Mouse (Mus musculus) hindbrain, embryonic 15.5 days (tissue): Measurements from ENCODE around the gene 6030452D12Rik. TPM values are rescaled to one million over a fixed set of nuclear protein-coding genes. Genes with fewer than 3 reads are reported as not detected.

Source experiments
- ATAC-seq: fragments of 200-750 bp; cut with Nextera tagmentation; 2 replicates; pipeline ENCODE4 v1.8.0; 2017; ENCODE audit warnings: low read depth, moderate number of reproducible peaks, moderate TSS enrichment; ENCODE audit not compliant: low FRiP score
- H3K27ac ChIP-seq: fragments of 300-500 bp; sonication (generic); replicated peaks from 2 replicates; pipeline ENCODE4 v1.5.1; 2015; ENCODE audit warnings: mild to moderate bottlenecking, inconsistent platforms
- H3K27me3 ChIP-seq: fragments of 300-500 bp; sonication (generic); 2 replicates; pipeline ENCODE4 v1.6.1; 2015; ENCODE audit warnings: control low read depth, inconsistent platforms
- H3K36me3 ChIP-seq: fragments of 300-500 bp; sonication (generic); 2 replicates; pipeline ENCODE4 v1.6.1; 2015; ENCODE audit warnings: control low read depth, inconsistent platforms
- H3K4me1 ChIP-seq: fragments of 300-500 bp; sonication (generic); replicated peaks from 2 replicates; pipeline ENCODE4 v1.6.1; 2015; ENCODE audit warnings: control low read depth, inconsistent platforms
- H3K4me2 ChIP-seq: fragments of 300-500 bp; sonication (generic); 2 replicates; pipeline ENCODE4 v1.6.1; 2015; ENCODE audit warnings: moderate library complexity, mild to moderate bottlenecking, inconsistent platforms
- H3K4me3 ChIP-seq: fragments of 300-500 bp; sonication (generic); 2 replicates; pipeline ENCODE4 v1.5.1; 2015; ENCODE audit warnings: mild to moderate bottlenecking, inconsistent platforms
- H3K9ac ChIP-seq: fragments of 300-500 bp; sonication (generic); 2 replicates; pipeline ENCODE4 v1.6.1; 2015; ENCODE audit warnings: inconsistent platforms
- H3K9me3 ChIP-seq: fragments of 300-500 bp; sonication (generic); 2 replicates; pipeline ENCODE4 v1.6.1; 2016; ENCODE audit warnings: control low read depth, inconsistent platforms
- WGBS: fragments of 180-500 bp; shearing (Covaris S2); methylation state at CpG from one replicate; pipeline ENCODE4 v1.1.7; 2015; 5-methylcytosine and 5-hydroxymethylcytosine counted together
- polyA plus RNA-seq: library from polyadenylated mRNA; unstranded; fragments of >200 nt; fragmentation: Nextera tagmentation; extraction: Ambion mirVana; gene quantifications from 2 replicates; pipeline ENCODE4 v1.2.1, GENCODE M21; 2015

The 6030452D12Rik gene
- polyA plus RNA-seq, 1 experiment from 2014 or later, result not detected

DNA sequence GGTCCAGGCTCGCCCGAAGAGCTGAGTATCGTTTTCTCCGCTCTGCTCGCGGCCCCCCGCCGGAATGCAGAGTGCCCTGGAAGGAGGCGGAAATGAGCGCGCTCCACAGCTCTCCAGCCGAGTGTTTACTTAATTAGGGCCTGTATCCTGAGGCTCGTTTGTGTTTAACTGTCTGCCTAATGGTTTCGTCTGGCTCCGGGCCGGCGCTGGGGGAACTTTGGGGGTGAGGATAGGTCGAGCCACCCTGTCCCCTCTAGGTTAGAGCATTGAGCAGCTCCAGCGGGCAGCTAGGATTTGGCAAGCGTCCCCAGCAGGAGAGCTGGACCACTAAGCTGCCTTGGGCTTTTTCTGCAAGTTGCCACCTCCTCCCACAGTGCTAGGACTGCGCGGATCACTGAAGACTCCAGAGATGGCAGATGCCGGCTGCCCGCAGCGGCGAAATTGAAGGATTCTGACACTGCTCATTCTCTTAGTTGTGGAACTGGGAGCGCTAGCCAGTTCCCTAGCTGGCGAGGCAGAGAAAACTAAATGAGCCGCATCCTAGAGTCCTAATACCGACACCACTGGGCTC, 7.5 kb downstream of the 6030452D12Rik start:
- peak; percentile 76 for ATAC-seq
- Histone ChIP-seq H3K27me3 (peaks cover 46% of the 10 kb centered on the region), H3K9me3 (no peaks in the 10 kb centered on the region), H3K4me3 (peak overlapping the region; percentile 32), H3K4me2 (peak overlapping the region; percentile 68), H3K27ac (peak overlapping the region; percentile 67), H3K9ac (peak overlapping the region; percentile 29), H3K4me1 (peaks cover 38% of the 10 kb centered on the region), H3K36me3 (no peaks in the 10 kb centered on the region)
- WGBS, result 1% methylated on average over 30 of the region's 30 CpGs

GRCm38 (mm10) chr8:106508456-106508855, 8.1 kb downstream of the 6030452D12Rik start:
- 31% methylated on average over 3 of the region's 3 CpGs for WGBS
- peak; percentile 28; the same call in 1 of the 2 replicates for ATAC-seq
- Histone ChIP-seq H3K27me3 (peaks cover 52% of the 10 kb centered on the region), H3K4me3 (peak overlapping the region; percentile 32; the same call in 1 of the 2 replicates), H3K27ac (peak overlapping the region; percentile 67; the same call in 1 of the 2 replicates), H3K4me1 (peaks cover 38% of the 10 kb centered on the region), H3K4me2 (peak overlapping the region; percentile 68), H3K36me3 (no peaks in the 10 kb centered on the region), H3K9ac (no peak overlapping the region), H3K9me3 (no peaks in the 10 kb centered on the region)

DNA sequence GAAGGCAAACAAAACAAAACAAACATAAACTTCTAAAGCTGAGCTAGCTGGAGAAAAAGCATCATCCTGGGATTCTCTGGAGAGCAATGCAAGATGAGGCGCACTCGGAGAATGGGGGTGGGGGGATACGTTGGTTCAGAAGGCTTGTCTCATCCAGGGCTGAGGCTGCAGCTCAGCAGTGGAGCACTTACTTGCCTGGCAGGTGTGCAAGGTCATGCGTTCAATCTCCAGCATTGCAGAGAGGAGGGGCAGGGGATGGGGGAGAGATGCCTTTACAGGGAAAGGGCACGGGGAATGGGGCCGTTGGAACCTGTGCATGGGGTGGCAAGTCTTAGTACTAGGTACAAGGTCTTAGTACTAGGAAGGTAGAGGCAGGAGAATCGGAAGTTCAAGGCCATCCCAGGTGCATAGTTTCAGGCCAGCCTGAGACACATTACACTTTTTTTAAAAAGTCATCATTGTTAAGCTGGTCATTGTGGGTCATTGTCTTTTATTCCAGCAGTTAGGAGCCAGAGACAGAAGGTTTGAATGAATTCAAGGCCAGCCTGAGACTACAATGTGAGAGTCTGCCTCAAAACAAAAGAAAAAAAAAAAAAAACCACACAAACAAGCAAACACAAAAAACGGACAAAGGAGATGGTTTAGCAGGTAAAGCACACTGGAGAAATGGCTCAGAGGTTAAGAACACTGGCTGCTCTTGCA, 8.9 kb downstream of the 6030452D12Rik start:
- no peaks in the 10 kb centered on the region for H3K36me3 ChIP-seq
- no peak overlapping the region for H3K4me3 ChIP-seq
- no peak overlapping the region for H3K9ac ChIP-seq
- ATAC-seq, result no peak
- H3K4me1 ChIP-seq, result peaks cover 38% of the 10 kb centered on the region
- H3K27me3 ChIP-seq, result peaks cover 58% of the 10 kb centered on the region
- no peaks in the 10 kb centered on the region for H3K9me3 ChIP-seq
- 43% methylated on average over 8 of the region's 8 CpGs for WGBS
- H3K27ac ChIP-seq, result no peak overlapping the region
- no peak overlapping the region for H3K4me2 ChIP-seq

DNA sequence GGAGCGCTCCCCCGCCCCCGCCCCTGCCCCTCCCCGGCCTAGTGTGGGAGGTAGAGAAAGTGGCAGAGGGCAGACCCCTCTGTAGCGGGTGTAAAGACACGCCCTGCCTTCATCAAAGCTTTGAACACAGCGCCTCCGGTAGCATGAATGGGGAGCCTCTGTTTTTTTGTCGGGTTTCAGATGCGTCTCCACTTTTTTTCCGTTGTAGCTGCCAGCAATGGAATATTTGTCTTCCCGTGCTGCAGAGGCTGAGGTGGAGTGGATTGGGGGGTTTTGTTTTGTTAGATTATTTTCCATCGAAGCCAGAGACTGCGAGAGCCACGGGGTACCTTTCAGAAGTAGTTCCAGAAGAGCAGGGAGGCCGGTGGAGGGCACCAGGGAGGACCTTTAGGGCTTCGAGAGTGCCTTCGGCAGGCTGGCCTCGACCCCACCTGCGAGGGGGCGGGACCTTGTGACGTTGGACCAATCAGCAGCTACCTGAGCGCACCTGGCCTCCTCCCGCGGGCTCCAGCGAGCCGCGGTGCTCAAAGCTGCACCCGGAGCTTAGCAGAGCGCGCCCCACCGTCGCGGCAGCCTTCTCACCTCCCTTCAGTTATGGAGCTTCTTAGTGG, 10.1 kb downstream of the 6030452D12Rik start, which contains the start of gene Cdh3:
Cdh3 (plus strand) TSS at position 527 of the 611 bp plus-strand sequence.
- no peaks in the 10 kb centered on the region for H3K36me3 ChIP-seq
- WGBS, result under 1% methylated on average over 34 of the region's 34 CpGs
- peak within 1 kb of the TSS; percentile 40 for H3K4me3 ChIP-seq
- no peaks in the 10 kb centered on the region for H3K9me3 ChIP-seq
- peaks cover 58% of the 10 kb centered on the region for H3K27me3 ChIP-seq
- ATAC-seq, result peak; percentile 55; the same call in 1 of the 2 replicates
- peak within 1 kb of the TSS; percentile 61 for H3K4me2 ChIP-seq
- peaks cover 38% of the 10 kb centered on the region for H3K4me1 ChIP-seq
- peak within 1 kb of the TSS; percentile 34; the same call in 1 of the 2 replicates for H3K9ac ChIP-seq
- H3K27ac ChIP-seq, result no peak within 1 kb of the TSS

GRCm38 (mm10) chr8:106511065-106511501, 10.8 kb downstream of the 6030452D12Rik start:
- no peaks in the 10 kb centered on the region for H3K9me3 ChIP-seq
- no peak overlapping the region for H3K27ac ChIP-seq
- peak overlapping the region; percentile 34; the same call in 1 of the 2 replicates for H3K9ac ChIP-seq
- peak overlapping the region; percentile 61 for H3K4me2 ChIP-seq
- ATAC-seq, result 0 out of 2 replicates have a peak, but pooled peaks have one; percentile 4
- H3K36me3 ChIP-seq, result no peaks in the 10 kb centered on the region
- peaks cover 58% of the 10 kb centered on the region for H3K27me3 ChIP-seq
- H3K4me3 ChIP-seq, result peak overlapping the region; percentile 40
- H3K4me1 ChIP-seq, result peaks cover 38% of the 10 kb centered on the region
- 4% methylated on average over 22 of the region's 22 CpGs for WGBS

DNA sequence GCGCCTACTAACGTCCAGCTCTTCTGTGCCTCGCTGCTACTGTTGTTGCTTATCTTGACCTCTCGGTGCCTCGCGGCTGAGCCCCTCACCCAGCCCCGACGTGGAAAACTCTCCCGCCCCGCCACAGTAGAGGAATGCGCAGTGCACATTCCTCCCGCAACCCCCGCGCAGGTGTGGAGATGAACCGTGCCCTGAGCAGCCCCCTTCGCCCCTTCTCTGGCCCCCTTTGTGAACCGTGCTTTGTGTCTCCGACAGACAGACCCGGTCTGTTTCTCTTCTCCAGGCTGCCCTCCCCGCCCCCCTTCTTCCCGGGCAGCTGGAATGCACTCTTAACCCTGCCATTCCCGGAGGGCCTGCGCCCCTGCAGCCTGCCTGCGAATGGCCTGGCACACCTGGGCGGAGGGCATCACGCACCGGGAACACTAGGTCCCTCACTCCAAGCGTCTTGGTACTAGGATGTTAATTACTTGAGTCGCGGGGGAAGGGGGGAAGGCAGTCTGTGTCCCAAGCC, 11.3 kb downstream of the 6030452D12Rik start:
- peak overlapping the region; percentile 40 for H3K4me3 ChIP-seq
- under 1% methylated on average over 30 of the region's 30 CpGs for WGBS
- no peaks in the 10 kb centered on the region for H3K9me3 ChIP-seq
- H3K9ac ChIP-seq, result no peak overlapping the region; the same call in 1 of the 2 replicates
- peaks cover 55% of the 10 kb centered on the region for H3K27me3 ChIP-seq
- no peaks in the 10 kb centered on the region for H3K36me3 ChIP-seq
- H3K27ac ChIP-seq, result no peak overlapping the region
- 0 out of 2 replicates have a peak, but pooled peaks have one; percentile 4 for ATAC-seq
- H3K4me2 ChIP-seq, result peak overlapping the region; percentile 61
- peaks cover 38% of the 10 kb centered on the region for H3K4me1 ChIP-seq

- H3K4me3 ChIP-seq, result no peak overlapping the region
- H3K27ac ChIP-seq, result no peak overlapping the region
- peaks cover 49% of the 10 kb centered on the region for H3K27me3 ChIP-seq
- WGBS, result 63% methylated on average over 7 of the region's 7 CpGs
- no peak overlapping the region for H3K4me2 ChIP-seq
- no peaks in the 10 kb centered on the region for H3K9me3 ChIP-seq
- peaks cover 32% of the 10 kb centered on the region for H3K4me1 ChIP-seq
- no peak overlapping the region for H3K9ac ChIP-seq
- H3K36me3 ChIP-seq, result no peaks in the 10 kb centered on the region
- no peak for ATAC-seq
These were observed 12.3 kb downstream of the 6030452D12Rik start for GRCm38 (mm10) chr8:106512475-106513150.

GRCm38 (mm10) chr8:106515946-106516479, 15.7 kb downstream of the 6030452D12Rik start:
- peaks cover 12% of the 10 kb centered on the region for H3K4me1 ChIP-seq
- no peak overlapping the region for H3K9ac ChIP-seq
- whole genome bisulfite sequencing, result 16% methylated on average over 1 of the region's 1 CpGs
- H3K27me3 ChIP-seq, result peaks cover 23% of the 10 kb centered on the region
- no peaks in the 10 kb centered on the region for H3K36me3 ChIP-seq
- no peak overlapping the region for H3K4me3 ChIP-seq
- H3K9me3 ChIP-seq, result no peaks in the 10 kb centered on the region
- ATAC-seq, result no peak
- H3K4me2 ChIP-seq, result no peak overlapping the region
- no peak overlapping the region for H3K27ac ChIP-seq

DNA sequence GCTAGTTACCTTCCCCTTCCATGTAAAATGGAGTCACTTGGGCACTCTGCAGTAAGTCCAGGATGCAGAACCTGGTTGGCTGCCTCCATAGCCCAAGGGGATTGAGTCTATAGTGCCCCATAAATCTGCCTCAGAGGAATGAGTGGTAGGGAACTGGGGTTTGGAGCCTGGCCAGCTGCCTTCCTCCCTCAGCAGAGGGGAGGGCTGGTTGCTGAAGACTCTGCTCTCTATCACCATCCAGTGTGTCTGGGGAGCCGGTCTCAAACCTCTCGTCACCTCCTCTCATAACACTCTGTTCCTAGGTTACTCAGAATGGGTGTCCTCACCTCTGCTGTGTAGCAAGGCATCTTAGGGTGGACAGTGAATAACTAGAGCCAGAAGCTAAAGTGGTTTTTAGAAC, 16.3 kb downstream of the 6030452D12Rik start:
- peaks cover 6% of the 10 kb centered on the region for H3K4me1 ChIP-seq
- no peaks in the 10 kb centered on the region for H3K36me3 ChIP-seq
- WGBS, result 76% methylated on average over 2 of the region's 2 CpGs
- no peaks in the 10 kb centered on the region for H3K9me3 ChIP-seq
- H3K27me3 ChIP-seq, result peaks cover 18% of the 10 kb centered on the region
- no peak overlapping the region for H3K27ac ChIP-seq
- no peak overlapping the region for H3K9ac ChIP-seq
- no peak for ATAC-seq
- no peak overlapping the region for H3K4me3 ChIP-seq
- no peak overlapping the region for H3K4me2 ChIP-seq

DNA sequence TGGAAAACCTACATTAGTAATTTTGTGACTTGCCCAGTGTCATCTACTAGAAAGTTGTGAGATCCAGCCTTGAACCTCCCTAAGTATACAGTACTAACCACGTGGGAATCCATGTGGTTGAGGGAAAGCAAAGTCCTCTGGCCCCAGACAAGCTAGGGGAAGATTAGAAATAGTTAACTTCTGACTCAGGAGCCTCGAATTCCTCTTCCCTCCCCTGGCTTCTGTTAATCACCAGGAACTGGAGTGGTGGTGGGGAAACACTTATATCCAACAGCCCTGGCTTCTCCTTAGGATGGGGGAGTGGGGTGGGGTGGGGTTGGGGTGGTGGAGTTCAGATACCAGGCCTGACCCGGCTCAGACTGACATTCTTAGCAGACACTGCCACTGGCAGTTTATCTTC, 18.4 kb downstream of the 6030452D12Rik start:
- WGBS, result 49% methylated on average over 3 of the region's 3 CpGs
- Histone ChIP-seq H3K9ac (no peak overlapping the region), H3K9me3 (no peaks in the 10 kb centered on the region), H3K4me1 (no peaks in the 10 kb centered on the region), H3K27ac (no peak overlapping the region), H3K4me2 (no peak overlapping the region), H3K4me3 (no peak overlapping the region), H3K36me3 (no peaks in the 10 kb centered on the region), H3K27me3 (0 out of 2 replicates have a peak, but pooled peaks cover 4% of the 10 kb centered on the region)
- no peak for ATAC-seq

DNA sequence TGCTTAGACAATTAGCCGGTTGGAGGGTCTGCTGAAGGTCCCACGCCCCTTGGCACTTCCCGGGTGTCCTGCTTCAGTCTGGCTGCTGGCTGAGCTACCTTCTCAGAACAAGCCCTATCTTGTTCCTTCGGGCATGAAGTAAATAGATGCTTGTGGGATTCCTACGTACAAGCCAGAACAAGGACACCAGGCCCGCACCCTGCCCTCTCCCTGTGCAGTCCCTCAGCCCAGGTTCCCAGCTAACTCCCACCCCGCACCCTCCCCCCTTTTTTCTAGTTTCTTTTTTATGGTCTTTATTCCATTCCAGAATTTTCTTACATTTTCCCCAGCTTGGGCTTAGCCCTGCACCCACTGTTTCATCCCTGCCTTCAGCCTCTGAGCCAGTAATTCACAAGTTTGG, 20.3 kb downstream of the 6030452D12Rik start:
- 90% methylated on average over 7 of the region's 7 CpGs for WGBS
- Histone ChIP-seq H3K9ac (no peak overlapping the region), H3K4me2 (no peak overlapping the region), H3K36me3 (no peaks in the 10 kb centered on the region), H3K4me1 (no peaks in the 10 kb centered on the region), H3K9me3 (no peaks in the 10 kb centered on the region), H3K27ac (no peak overlapping the region), H3K27me3 (no peaks in the 10 kb centered on the region), H3K4me3 (no peak overlapping the region)
- ATAC-seq, result no peak
